Mouse (Mus musculus): Measurements from ENCODE around the gene Galr3.

DNA sequence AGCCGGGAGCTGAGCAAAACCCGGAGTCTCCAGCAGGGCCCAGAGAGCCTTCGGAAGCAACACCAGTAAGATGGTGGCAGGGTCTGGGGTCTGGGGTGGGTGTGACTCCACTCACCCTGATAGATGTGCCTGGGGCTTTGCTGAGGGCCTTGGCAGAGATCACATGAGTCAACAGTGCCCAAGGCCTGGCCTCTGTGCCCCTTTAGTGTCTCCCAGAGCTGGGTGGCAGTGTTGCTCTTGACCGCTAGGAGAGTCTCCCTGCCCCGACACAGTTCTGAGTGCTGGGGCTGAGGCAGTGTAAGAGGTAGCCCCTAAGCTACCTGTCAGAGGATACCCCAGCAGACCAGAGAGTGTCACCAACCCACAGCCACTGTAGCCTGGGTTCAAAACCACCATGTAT, 40.1 kb upstream of the Galr3 start:
- TF ChIP-seq CTCF (IDR thresholded peaks at IDR 0.05; ENCODE audit: low read depth, low read length) (no peak), POLR2A (IDR thresholded peaks at IDR 0.05; ENCODE audit: insufficient read depth, low read length) (no peak)

Data from ES-Bruce4 (cell line).